11 mouse cellular contexts compared by ENCODE assay signal in the genomic region with DNA sequence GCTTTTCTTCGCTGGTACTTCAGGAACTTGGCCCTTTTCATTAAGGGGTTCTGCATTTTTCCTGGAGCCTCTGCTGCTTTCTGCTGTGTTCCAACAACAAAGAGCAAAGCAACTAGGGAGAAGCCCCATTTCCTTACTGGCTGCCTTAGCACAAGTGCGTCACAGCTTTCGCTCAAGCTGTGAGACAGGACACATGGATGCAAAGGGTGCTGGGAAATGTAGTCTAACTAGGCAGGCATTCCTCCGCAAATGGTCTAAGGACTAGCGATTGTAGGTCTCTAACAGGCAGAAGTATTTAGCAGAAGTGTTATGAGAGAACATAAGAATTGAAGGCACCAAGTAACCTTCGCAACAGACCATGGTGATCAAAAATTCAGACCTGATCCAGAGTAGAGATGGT.
DNase-seq lines count a peak whose midpoint lies in the region; ATAC-seq and TF ChIP-seq lines count a peak whose summit lies in the region.
"Had no signal": no experiment of that assay in that cellular context is flagged by ENCODE, and none has a peak within 500 bp of the region (broad histone marks: within the 10 kb centered on the region; RNA-seq: fewer than 3 reads in every experiment).

No protein-coding gene starts in this region.

- no peaks in the 10 kb centered on the region for H3K27me3 ChIP-seq in kidney, embryonic 14.5 days (ENCODE audit: control insufficient read depth, insufficient read depth, low read length)
- H3K27me3 ChIP-seq in kidney, adult 2 months (replicated peaks; ENCODE audit: control insufficient read depth, insufficient read depth, low read length) = no peaks in the 10 kb centered on the region
- no peaks in the 10 kb centered on the region for H3K27me3 ChIP-seq in embryonic facial prominence, embryonic 10.5 days (replicated peaks; ENCODE audit: low read depth, poor library complexity, severe bottlenecking)
- no peaks in the 10 kb centered on the region for H3K27me3 ChIP-seq in limb, embryonic 14.5 days (ENCODE audit: control insufficient read depth, insufficient read depth, low read length)

- TF ChIP-seq CTCF in kidney, adult 2 months (conservative IDR thresholded peaks at IDR 0.05; ENCODE audit: insufficient read depth, insufficient read length, low read depth, low read length) = no peak

- no peaks in the 10 kb centered on the region for H3K4me1 ChIP-seq in kidney, embryonic 14.5 days (ENCODE audit: control insufficient read depth, insufficient read depth, low read length)
- no peaks in the 10 kb centered on the region for H3K4me1 ChIP-seq in kidney, adult 2 months (ENCODE audit: control insufficient read depth, insufficient read depth, low read length)
- H3K4me1 ChIP-seq in ES-E14 (ENCODE audit: control insufficient read depth in 2 of 2, insufficient read depth in 2 of 2, low read length in 2 of 2, poor library complexity in 1 of 2) = no peaks in the 10 kb centered on the region
- H3K4me1 ChIP-seq in embryonic facial prominence, embryonic 10.5 days = no peaks in the 10 kb centered on the region
- no peaks in the 10 kb centered on the region for H3K4me1 ChIP-seq in limb, embryonic 14.5 days (ENCODE audit: control insufficient read depth, insufficient read depth, low read length)

- H3K4me2 ChIP-seq in kidney, embryonic 14.5 days (replicated peaks; ENCODE audit: low read depth, low read length) = no peak overlapping the region
- no peak overlapping the region for H3K4me2 ChIP-seq in limb, embryonic 14.5 days (replicated peaks; ENCODE audit: low read depth, low read length, severe bottlenecking)

- H3K9me3 ChIP-seq in kidney, embryonic 14.5 days (ENCODE audit: control insufficient read depth, low read length) = no peaks in the 10 kb centered on the region
- no peaks in the 10 kb centered on the region for H3K9me3 ChIP-seq in ES-E14 (ENCODE audit: control insufficient read depth, insufficient read depth, low read depth, low read length)
- H3K9me3 ChIP-seq in embryonic facial prominence, embryonic 10.5 days = no peaks in the 10 kb centered on the region
- H3K9me3 ChIP-seq in limb, embryonic 14.5 days (ENCODE audit: control insufficient read depth, low read length) = no peaks in the 10 kb centered on the region

- peak; percentile 66; the same call in 1 of the 2 replicates for ATAC-seq in kidney, embryonic 14.5 days (ENCODE audit: low FRiP score, low TSS enrichment)
- ATAC-seq in limb, embryonic 14.5 days (ENCODE audit: low FRiP score, low read depth) = no peak

- TF ChIP-seq POLR2A in kidney, adult 2 months (IDR thresholded peaks at IDR 0.05; ENCODE audit: low read depth, low read length) = no peak
- no peak for TF ChIP-seq POLR2A in limb, embryonic 14.5 days (IDR thresholded peaks at IDR 0.05; ENCODE audit: borderline replicate concordance, extremely low read depth, insufficient read depth, insufficient read length)

- no peaks in the 10 kb centered on the region for H3K36me3 ChIP-seq in kidney, embryonic 14.5 days (ENCODE audit: control insufficient read depth, insufficient read depth, low read length)
- no peaks in the 10 kb centered on the region for H3K36me3 ChIP-seq in kidney, adult 2 months (ENCODE audit: control insufficient read depth, insufficient read depth, low read length)
- H3K36me3 ChIP-seq in ES-E14 (ENCODE audit: control insufficient read depth, insufficient read depth, low read length, poor library complexity, severe bottlenecking) = no peaks in the 10 kb centered on the region
- no peaks in the 10 kb centered on the region for H3K36me3 ChIP-seq in embryonic facial prominence, embryonic 10.5 days (replicated peaks)
- H3K36me3 ChIP-seq in limb, embryonic 14.5 days (ENCODE audit: control insufficient read depth, insufficient read depth, low read length) = no peaks in the 10 kb centered on the region

- no peak overlapping the region for H3K27ac ChIP-seq in kidney, embryonic 14.5 days (ENCODE audit: low read depth, low read length)
- H3K27ac ChIP-seq in kidney, adult 2 months (ENCODE audit: insufficient read depth, low read depth, low read length) = no peak overlapping the region
- no peak overlapping the region for H3K27ac ChIP-seq in ES-E14 (ENCODE audit: insufficient read depth, low read depth, low read length, poor library complexity, severe bottlenecking)
- no peak overlapping the region for H3K27ac ChIP-seq in embryonic facial prominence, embryonic 10.5 days (replicated peaks)
- H3K27ac ChIP-seq in limb, embryonic 14.5 days (replicated peaks; ENCODE audit: low read depth, low read length) = no peak overlapping the region

- no peak overlapping the region for H3K4me3 ChIP-seq in kidney, embryonic 14.5 days (ENCODE audit: low read length)
- no peak overlapping the region for H3K4me3 ChIP-seq in kidney, adult 2 months (ENCODE audit: insufficient read depth, low read depth, low read length)
- no peak overlapping the region for H3K4me3 ChIP-seq in ES-E14 (ENCODE audit: insufficient read depth in 1 of 2, low read depth in 1 of 2, low read length in 2 of 2, poor library complexity in 1 of 2, severe bottlenecking in 1 of 2)
- H3K4me3 ChIP-seq in embryonic facial prominence, embryonic 10.5 days = no peak overlapping the region
- no peak overlapping the region for H3K4me3 ChIP-seq in limb, embryonic 14.5 days (replicated peaks; ENCODE audit: low read length)

- DNase-seq in kidney, adult 2 months = no peak
- DNase-seq in ES-E14 (ENCODE audit: low read depth, low spot score) = peak; percentile 8
- peak; percentile 13 for DNase-seq in embryonic facial prominence, embryonic 10.5 days (ENCODE audit: low spot score)
- peak; percentile 33 for DNase-seq in limb, embryonic 14.5 days (ENCODE audit: low spot score)
- no peak for DNase-seq in spleen, postnatal 14 days (ENCODE audit: low spot score in 2 of 2)
- no peak for DNase-seq in natural killer cell, adult 2 months (ENCODE audit: low spot score in 2 of 2)
- no peak for DNase-seq in kidney, adult 18-20 months
- DNase-seq: adrenal gland, adult 2 months; heart, adult 18-20 months; spleen, adult 18-20 months had no signal

- in situ Hi-C loops in ES-E14 (cut with MboI; ENCODE audit: low sequenced_read_pairs in 2 of 2, unreplicated experiment in 2 of 2) = no loop called here

- H3K9ac ChIP-seq in kidney, embryonic 14.5 days (ENCODE audit: low read depth, low read length) = no peak overlapping the region
- H3K9ac ChIP-seq in ES-E14 (ENCODE audit: insufficient read depth, low read depth, low read length, poor library complexity, severe bottlenecking) = no peak overlapping the region
- H3K9ac ChIP-seq in limb, embryonic 14.5 days (ENCODE audit: low read depth, low read length, severe bottlenecking) = no peak overlapping the region

- WGBS in kidney, embryonic 14.5 days = 60% methylated on average over 6 of the region's 6 CpGs
- WGBS in kidney, adult 2 months = 58% methylated on average over 6 of the region's 6 CpGs
- 51% methylated on average over 6 of the region's 6 CpGs for WGBS in embryonic facial prominence, embryonic 10.5 days
- 52% methylated on average over 6 of the region's 6 CpGs for WGBS in limb, embryonic 14.5 days

TF ChIP-seq in ES-E14, 5 proteins besides CTCF, POLR2A, EP300 and RAD21:
- TF ChIP-seq ZNF384 (IDR thresholded peaks at IDR 0.05; ENCODE audit: low read depth, low read length) (no peak), HCFC1 (IDR thresholded peaks at IDR 0.05; ENCODE audit: borderline replicate concordance, insufficient read depth, low read length) (peak; percentile 75; the same call in 1 of the 2 replicates), ZC3H11A (IDR thresholded peaks at IDR 0.05; ENCODE audit: borderline replicate concordance, low read depth, low read length) (no peak)

Comparison
In these comparisons a context has a peak if more than half of its experiments do, and no peak if none do; other contexts are left out.
1. DNase-seq: peak in ES-E14 (single experiment), embryonic facial prominence, embryonic 10.5 days (single experiment) and limb, embryonic 14.5 days (single experiment); none in kidney, adult 2 months (single experiment), spleen, postnatal 14 days (0 of 2), natural killer cell, adult 2 months (0 of 2) and kidney, adult 18-20 months (single experiment).